Mouse (Mus musculus) frontal cortex, adult (tissue): Measurements from ENCODE around the gene Abca17.

Source experiments
- ATAC-seq: cut with Nextera tagmentation; 2 replicates; pipeline ENCODE4 v1.9.2; 2017; ENCODE audit warnings: mild to moderate bottlenecking, moderate library complexity, mixed read lengths; ENCODE audit not compliant: low TSS enrichment

Abca17 gene

DNA sequence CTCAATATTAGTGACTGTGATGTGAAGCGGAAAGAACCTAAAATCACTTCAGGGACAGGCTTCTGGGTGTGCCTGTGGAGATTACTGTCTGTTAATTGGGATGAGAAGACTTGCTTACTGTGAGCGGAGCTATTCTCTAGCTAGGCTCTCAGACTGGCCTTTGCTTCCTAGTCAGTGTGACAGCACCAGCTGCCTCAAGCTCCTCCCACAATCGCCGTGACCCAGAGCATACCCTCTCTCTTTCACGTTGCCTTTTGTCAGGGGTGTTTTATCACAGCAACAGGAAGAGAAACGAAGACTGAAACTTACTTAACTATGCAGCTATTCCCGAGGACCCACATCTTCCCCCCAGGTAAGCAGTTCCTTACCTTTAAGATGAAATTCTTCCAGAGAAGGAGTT, 4.0 kb downstream of the Abca17 start:
- no peak for ATAC-seq

DNA sequence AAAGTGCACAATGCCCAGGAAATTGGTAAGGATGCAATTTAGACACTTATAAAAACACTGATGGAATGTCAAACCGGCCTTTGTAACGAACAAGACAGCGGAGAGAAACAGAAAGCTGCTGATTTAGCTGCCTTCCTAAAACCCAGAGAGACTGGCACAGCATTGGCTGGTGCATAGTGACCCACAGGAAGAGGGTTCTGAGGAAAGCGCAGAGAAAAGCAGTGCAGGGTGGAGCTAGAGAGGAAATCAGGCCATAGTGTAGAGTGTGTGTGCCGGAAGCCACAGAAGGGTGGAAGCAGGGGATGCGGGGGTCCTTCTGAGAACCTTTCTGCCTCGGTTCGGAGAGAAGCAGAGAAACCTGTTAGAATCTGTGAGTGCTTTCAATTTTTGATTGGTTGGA, 6.2 kb downstream of the Abca17 start:
- ATAC-seq, result no peak

DNA sequence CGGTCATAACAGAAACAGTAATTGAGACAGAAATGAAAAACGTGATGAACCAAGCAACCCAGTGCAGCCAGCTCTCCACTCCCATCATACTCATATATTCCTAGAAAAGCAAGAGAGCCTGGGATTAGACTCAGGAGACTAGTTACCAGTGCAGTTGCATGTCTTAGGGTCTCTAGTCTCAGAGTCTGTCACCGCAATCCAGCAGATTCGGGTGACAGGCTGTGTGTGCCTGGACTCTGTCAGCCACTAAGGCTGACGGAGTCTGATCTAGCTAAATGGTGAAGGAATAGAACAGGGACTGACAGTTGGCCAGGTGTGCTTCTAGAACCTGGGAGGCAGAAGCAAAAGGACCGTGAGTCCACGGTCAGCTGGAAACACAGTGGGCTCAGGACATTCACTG, 23.2 kb downstream of the Abca17 start:
- no peak for ATAC-seq

DNA sequence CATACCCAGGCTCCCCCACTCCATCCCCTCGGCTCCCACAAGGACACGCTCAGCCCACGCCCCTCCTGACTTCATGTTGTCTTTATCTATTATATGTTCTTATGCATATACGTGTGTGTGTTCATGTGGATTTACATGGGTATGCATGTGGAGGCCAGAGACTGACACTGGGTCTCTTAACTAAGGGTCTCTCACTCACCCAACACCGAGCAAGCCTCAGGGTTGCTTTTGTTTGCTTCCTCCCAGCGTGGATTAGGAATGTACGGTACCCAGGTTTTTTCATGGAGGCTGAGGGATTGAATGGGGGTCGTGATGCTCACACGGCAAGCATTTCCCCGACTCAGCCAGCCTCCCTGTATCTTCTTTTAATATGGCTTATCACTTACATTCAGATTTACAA, 25.8 kb downstream of the Abca17 start:
- no peak for ATAC-seq

DNA sequence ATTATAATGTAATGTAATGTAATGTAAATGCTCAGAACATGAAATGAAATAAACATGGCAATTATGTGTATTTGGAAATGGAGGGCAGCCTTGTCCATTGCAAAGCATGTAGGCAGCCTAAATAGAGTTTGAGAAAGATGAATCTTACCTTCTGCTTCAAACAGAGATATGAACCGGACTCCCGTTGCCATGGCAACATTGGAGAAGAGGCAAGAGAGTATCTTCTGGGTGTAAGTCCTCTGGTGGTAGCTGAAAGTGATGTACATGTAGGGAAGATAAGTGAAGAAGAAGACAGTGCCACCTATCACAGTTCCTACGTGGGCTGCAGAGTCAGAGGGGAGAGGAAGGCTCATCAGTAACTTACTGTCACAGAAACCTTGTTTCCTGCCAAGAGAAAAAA, 30.0 kb downstream of the Abca17 start:
- peak; percentile 67; the same call in 1 of the 2 replicates for ATAC-seq

DNA sequence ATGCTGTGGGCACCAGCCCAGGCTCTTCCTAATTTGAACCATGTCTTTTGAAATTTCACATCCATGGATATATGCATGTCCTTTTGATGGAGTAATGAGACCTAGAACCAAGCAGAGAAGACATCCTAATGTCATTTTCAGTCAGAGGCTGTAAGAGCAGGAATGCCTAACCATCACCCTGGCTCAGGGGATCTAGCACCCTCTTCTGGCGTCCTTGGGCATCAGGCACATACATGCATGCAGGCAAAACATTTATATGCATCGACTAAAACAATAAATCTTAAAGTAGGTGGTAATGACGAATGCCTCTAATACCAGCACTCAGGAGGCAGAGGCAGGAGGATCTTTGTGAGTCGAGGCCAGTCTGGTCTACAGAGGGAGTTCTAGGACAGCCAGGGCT, 43.4 kb downstream of the Abca17 start:
- no peak for ATAC-seq

DNA sequence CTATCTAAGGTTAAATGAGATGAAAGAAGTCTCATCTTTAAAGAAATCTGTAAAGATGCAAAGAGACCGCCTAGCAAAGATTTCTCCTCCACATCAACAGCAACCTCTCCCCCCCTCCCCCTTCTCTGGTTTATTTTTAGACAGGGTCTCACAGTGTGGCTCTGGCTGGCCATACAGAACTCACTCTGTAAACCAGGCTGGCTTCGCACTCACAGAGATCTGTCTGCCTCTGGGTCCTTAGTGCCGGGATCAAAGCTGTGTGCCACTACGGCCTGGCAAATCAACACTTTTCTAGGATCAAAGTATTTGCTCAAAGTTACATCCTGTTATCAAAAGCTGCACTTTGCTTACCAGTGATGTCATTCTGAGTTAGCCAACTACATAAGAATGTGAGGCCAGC, 50.2 kb downstream of the Abca17 start:
- ATAC-seq, result no peak

DNA sequence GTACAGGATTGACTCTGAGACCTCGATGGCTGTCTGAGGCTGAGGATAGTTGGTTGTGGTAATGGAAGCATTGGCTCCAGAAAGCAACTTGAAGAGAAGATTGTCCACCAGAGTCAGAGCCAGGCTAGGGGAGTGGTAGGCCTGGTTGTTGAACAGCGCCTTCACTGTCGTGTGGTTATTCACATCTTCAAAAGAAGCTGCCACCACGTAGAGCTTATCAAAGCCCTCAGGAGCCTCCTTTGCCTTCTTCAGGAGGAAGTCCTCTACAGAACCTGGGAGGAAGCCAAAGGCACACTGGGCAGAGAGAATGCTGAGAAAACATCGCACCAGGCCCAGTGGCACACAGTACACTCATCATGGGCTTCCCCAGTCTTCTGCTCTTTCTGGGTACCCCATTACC, 61.5 kb downstream of the Abca17 start:
- ATAC-seq, result no peak

DNA sequence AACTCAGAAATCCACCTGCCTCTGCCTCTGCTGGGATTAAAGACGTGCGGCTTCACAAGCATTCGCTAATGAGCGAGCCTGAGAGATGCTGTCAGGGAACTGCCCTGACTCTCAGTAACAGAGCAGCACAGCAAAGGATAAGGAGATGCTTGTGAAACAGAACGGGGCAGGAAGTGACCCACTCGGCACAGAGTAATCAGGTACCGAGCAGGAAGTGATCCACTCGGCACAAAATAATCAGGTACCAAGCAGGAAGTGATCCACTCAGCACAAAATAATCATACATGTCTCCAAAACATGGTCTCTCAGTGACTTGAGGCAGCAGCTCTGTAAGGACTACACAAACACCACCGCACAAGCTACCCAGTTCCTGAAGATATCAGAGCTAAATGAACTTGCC, 62.4 kb downstream of the Abca17 start:
- ATAC-seq, result no peak

DNA sequence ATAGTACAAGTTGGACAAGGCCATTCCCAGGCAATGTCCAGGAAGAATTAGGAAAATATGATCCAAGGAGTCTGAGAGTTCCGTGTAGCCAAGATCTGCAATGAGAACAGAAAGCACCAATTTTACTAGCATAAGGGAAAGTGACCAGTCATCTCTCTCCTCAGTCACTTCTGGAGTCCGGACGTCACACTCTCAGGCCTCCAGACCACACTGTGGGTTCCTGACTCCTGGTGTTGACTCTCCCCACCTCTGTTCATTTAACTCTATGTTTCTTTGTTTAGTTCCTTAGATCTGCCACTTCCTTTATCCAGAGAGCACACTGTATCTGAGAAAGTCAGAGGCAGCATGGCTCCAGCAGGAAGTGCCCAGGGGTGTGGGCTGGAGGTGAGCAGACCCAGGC, 65.2 kb downstream of the Abca17 start:
- no peak for ATAC-seq

DNA sequence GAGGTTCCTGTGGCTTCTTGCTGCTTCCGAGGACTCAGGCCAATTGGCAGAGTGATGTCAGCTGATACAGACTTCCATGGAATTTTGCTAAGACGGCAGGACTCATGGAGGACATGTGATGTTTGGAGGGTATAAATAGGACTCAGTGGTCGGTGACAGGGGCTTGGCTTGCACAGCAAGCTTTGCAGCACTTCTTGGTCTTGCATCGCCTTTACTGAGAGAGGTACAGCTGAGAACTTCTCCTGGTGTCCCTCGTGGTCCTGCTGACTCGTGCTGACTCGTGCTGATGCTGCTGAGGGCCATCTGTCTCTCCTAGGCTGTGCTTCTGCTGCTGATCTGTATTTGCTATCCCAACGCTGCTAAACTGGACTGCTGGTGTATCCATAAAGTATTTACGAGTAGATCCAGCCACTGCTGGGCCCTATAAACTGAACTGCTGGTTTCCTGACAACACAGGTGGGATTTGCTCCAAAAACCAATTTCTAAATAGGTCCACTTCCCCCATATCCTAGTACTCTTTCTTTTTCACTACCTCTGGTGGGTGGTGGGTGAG, 67.5 kb downstream of the Abca17 start:
- ATAC-seq, result no peak

DNA sequence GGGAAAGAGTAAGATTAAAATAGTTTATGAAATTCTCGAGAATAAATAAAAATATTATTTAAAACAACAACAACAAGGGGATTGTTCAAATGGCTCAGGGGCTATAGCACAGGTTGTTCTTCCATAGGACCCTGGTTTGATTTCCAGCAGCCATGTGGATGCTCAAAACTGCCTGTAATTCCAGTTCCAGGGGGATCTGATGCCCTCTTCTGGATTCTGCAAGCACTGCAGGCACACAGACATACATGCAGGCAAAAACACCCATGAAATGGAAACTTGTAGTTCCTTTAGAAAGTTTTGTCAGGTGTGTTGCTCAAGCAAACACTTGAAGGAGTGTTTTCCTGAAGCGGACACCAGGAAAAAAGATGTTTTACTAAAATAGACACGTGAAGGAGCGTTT, 68.2 kb downstream of the Abca17 start:
- no peak for ATAC-seq

DNA sequence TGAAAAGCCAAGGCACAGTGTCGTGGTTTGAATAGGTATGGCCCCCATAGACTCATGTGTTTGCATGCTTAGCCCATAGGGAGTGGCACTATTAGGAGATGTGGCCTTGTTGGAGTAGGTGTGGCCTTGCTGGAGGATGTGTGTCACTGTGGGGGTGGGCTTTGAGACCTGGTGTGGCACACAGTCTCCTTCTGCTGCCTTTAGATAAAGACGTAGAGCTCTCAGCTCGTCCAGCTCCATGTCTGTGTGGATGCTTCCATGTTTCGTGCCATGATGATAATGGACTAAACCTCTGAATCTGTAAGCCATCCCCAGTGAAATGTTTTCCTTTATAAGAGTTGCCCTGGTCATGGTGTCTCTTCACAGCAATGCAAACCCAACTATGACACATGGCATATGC, 71.0 kb downstream of the Abca17 start:
- no peak for ATAC-seq

DNA sequence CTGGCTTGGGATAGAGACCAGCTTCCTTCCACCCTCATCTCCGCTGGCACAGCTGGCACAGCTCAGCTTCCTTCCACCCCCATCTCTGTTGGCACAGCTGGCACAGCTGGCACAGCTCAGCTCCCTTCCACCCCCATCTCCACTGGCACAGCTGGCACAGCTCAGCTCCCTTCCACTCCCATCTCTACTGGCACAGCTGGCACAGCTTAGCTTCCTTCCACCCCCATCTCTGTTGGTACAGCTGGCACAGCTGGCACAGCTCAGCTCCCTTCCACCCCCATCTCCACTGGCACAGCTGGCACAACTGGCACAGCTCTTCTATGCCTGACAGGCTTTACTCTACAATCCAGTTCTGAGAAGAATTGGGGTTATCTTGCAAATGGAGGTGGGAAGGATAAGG, 83.7 kb downstream of the Abca17 start:
- ATAC-seq, result no peak

DNA sequence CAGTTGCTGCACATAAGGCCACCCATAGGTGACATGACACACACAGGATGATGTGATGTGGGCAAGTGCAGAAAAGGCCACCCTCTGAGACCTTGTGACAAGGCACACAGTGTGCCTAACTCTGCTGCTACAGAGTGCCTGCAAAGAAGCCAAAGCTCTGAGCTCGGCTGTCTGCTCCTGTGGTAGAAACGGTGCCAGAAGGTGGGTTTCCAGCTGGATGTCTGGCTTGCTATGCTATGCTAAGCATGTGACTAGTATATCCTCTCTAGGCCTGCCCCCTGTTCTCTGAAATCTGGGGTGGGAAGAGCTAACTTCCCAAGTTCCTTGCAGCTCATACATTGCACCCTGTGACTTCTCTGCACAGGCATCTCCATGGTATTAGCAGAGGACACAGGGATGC, 86.1 kb downstream of the Abca17 start:
- ATAC-seq, result no peak

DNA sequence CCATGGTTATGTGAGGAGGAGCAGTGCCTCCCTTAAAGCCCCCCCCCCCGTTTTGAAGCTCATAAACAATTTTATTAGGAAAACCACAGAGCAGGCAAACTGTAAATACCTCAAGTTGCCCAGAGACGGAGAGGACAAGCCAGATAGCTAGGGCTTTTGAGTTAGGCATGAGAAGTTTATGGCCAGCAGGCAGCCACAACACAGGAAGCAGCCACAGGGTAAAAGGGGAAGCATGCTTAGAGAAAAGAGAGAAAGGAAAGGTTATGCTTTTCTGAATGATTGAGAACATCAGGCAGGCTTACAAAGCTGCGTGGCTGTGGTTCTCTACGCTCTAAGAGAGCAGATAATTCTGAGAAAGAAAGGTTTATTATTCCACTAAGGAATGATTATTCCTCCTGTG, 90.4 kb downstream of the Abca17 start:
- ATAC-seq, result no peak

DNA sequence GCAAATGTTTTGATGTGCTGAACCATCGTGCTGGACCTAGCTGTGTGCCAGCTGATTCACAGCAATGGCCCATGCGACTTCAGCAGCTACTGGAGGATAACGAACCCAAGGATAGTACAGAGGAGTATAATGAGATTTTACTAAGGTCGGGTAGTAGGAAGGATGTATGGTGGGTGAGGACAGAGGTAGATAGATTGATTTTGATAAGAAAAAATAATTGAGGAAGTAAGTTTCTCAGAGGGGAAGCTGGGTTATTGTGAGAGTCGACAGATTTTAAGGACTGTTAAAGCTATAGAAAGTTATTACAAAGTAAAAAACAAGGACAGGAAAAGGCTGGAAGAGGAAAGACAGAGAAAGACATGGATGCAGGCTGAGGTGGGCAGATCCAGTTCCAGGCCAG, 91.2 kb downstream of the Abca17 start:
- ATAC-seq, result no peak

DNA sequence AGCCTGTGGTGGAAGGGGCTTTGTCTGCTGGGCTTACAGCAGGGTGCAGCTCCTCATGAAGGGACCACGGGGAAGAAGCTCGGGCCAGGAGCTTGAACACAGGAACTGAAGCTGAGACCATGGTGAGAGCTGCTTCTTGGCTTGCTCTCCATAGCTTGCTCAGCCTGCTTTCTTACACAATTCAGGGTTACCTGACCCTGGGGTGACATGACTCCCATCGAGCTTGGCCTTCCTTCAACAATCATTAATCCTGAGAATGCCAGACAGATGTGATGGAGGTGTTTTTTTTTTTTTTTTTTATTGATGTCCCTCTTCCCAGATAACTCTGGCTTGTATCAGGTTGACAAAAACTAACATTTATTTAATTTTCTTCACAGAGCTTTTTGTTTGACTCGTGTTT, 91.9 kb downstream of the Abca17 start:
- ATAC-seq, result no peak

DNA sequence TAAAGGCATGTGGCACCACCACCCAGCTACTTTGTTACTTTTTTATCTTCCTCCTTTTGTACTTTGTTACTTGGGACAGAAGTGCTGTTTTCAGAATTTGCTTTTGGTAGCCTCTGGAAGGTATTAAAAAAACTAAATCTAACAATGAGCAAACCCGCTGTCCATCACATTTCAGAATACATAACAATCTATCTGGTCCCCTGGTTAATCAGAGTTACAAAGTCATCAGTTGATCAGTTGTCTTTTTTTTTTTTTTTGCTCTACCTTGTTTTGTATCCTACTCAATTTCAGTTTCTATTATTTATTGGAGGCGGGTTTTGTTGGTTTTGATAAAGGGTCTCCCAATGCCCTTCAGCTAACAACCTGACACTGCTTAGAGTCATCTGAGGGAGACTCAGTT, 98.5 kb downstream of the Abca17 start:
- ATAC-seq, result no peak

DNA sequence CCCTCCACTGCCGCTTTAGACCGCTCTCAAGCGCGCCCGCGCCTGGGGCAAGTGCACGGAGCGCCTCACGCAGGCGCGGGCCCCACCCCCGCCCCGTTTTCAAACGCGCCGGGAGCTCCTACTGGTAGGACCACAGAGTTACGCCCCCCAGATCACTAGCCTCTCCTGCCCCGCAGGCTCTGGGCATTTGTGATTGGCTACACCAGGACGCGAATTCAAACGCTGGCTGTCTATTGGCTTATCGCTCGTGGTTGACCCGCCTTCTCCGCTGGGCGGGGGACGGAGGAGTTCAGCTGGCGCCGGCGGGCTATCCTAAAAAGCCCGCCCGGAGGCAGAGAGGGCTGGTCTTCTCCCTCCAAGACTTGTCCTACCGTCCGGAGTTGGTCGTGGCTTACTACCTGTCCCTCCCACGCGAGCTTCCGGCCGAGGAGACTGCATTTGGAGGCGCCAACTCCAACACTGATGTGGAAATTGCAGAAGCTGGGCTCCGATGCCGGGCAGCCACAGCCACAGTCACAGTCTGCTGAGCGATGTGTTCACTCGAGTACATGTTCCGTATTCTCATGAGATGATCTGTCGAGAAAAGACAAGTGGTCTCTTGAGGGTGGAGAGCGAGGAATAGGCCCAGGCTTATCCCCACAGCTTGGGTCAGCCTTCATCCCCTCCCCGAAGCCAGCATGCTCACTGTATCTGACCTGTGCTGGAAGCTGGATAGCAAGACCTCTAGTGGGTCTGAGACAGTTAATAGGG, 99.4 kb downstream of the Abca17 start, which contains the start of gene Ccnf:
TSS of gene Ccnf (minus strand) at position 165 of the 750 bp plus-strand sequence.
- peak; percentile 100 for ATAC-seq

DNA sequence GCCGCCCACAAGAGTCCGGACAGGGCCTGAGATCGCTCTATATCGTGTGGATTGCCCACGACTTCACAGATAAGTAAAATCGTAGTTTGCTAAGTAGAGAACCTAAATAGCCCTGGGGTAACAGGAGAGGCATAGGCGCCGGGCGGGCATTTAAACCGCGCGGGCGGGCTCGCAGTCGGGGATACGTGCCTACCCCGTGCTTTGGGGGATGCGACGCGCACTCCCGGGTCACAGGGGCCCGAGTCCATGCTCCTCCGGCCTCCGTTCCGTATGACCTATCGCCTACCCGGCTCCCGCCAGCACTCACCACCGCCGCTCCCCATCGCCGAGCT, 99.9 kb downstream of the Abca17 start:
- ATAC-seq, result no peak; the same call in 1 of the 2 replicates

DNA sequence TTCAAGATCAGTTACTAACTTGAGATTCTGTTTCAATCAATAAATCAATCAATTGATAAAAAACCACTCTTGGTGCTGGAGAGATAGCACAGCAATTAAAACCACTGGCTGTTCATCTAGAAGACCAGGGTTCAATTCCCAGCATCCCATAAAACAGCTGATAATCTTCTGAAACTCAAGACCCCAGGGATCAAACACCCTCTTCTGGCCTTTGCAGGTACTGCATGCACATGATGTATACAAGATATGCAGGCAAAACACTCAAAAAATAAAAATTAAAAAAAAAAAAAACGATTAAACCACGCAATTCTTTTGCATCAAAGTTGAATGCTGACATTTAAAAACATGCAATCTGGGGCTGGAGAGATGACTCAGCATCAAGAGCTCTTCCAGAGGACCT, 102.2 kb downstream of the Abca17 start:
- ATAC-seq, result no peak

DNA sequence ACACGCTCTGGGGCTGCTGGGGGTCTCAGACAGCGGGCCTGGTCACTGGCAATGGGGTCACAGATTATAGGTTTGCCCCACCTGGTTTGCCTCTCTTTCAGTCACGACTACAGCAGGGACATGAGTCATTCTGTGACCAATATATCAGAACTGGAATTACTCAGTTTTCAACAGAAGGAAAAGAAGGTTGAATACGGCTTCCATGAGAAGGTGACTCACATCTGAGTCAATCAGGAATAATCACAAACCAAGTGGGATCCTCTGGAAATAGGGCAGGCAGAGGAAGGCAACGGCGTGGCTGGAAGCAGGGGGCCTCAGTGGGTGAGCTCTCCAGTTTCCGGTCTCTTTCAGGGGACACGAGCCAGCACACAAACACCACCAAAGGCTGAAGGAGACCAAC, 106.8 kb downstream of the Abca17 start:
- ATAC-seq, result peak; percentile 64; the same call in 1 of the 2 replicates
